23 mouse cellular contexts compared by ENCODE assay signal in the genomic region with DNA sequence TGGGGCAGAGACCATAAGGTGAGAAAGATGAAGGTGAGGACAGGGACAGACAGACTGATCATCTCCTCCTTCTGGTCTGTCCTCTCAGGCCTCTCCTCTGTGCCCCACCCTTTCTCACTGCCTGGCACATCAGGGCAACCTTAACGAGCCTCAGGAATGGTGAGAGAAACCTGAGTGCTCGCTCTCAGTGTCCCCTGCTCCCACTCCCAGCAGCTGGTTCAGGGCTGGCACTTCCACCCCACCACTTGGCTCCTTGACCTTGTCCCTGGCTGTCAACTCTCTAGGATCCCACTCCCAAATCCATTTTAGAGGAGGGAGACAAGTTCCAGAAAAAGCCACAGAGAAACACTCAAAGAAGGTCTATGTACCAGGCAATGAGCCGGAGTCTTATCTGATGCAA. TPM values are rescaled to one million over a fixed set of nuclear protein-coding genes. Genes with fewer than 3 reads are reported as not detected.
A peak's percentile ranks its signal among the peaks of the same experiment; 100 is the strongest.
DNase-seq lines count a peak whose midpoint lies in the region; ATAC-seq and TF ChIP-seq lines count a peak whose summit lies in the region.
"Had no signal": no experiment of that assay in that cellular context is flagged by ENCODE, and none has a peak within 500 bp of the region (broad histone marks: within the 10 kb centered on the region; RNA-seq: fewer than 3 reads in every experiment).

No protein-coding gene starts in this region.

- H3K4me1 ChIP-seq in limb, embryonic 15.5 days, result peaks cover 40% of the 10 kb centered on the region
- peaks cover 40% of the 10 kb centered on the region for H3K4me1 ChIP-seq in olfactory bulb, adult 2 months (ENCODE audit: control insufficient read depth, insufficient read depth, low read length)
- peaks cover 3% of the 10 kb centered on the region; the same call in 1 of the 2 replicates for H3K4me1 ChIP-seq in stomach, postnatal 0 days (replicated peaks; ENCODE audit: control insufficient read depth, insufficient read depth)

- ATAC-seq in limb, embryonic 15.5 days (ENCODE audit: insufficient number of reproducible peaks, low FRiP score, low TSS enrichment, low read depth), result no peak
- no peak for ATAC-seq in stomach, postnatal 0 days (ENCODE audit: low FRiP score, low TSS enrichment)
- ATAC-seq: intestine, embryonic 15.5 days had no signal

- peak overlapping the region; percentile 51; the same call in 1 of the 2 replicates for H3K27ac ChIP-seq in layer of hippocampus, adult 2 months
- H3K27ac ChIP-seq in limb, embryonic 15.5 days, result 0 out of 2 replicates have a peak overlapping the region, but pooled peaks have one; percentile 11
- H3K27ac ChIP-seq in olfactory bulb, adult 2 months (ENCODE audit: insufficient read depth, low read depth, low read length), result peak overlapping the region; percentile 41
- no peak overlapping the region for H3K27ac ChIP-seq in stomach, postnatal 0 days (replicated peaks)
- H3K27ac ChIP-seq: embryonic facial prominence, embryonic 15.5 days; hindbrain, embryonic 12.5 days; intestine, embryonic 15.5 days; kidney, embryonic 15.5 days had no signal

- no peak overlapping the region for H3K4me3 ChIP-seq in layer of hippocampus, adult 2 months
- no peak overlapping the region for H3K4me3 ChIP-seq in limb, embryonic 15.5 days
- H3K4me3 ChIP-seq in olfactory bulb, adult 2 months (ENCODE audit: insufficient read depth, low read depth, low read length), result no peak overlapping the region
- no peak overlapping the region for H3K4me3 ChIP-seq in stomach, postnatal 0 days (ENCODE audit: low read depth, low read length)
- H3K4me3 ChIP-seq: embryonic facial prominence, embryonic 15.5 days; heart, embryonic 10.5 days; hindbrain, embryonic 12.5 days; intestine, embryonic 15.5 days; kidney, embryonic 15.5 days had no signal

- no peaks in the 10 kb centered on the region for H3K9me3 ChIP-seq in limb, embryonic 15.5 days
- H3K9me3 ChIP-seq in stomach, postnatal 0 days (ENCODE audit: control insufficient read depth, low read length), result no peaks in the 10 kb centered on the region
- H3K9me3 ChIP-seq: embryonic facial prominence, embryonic 15.5 days; heart, embryonic 10.5 days; hindbrain, embryonic 12.5 days; intestine, embryonic 15.5 days; kidney, embryonic 15.5 days had no signal

- no peak overlapping the region for H3K9ac ChIP-seq in limb, embryonic 15.5 days
- H3K9ac ChIP-seq in stomach, postnatal 0 days (ENCODE audit: low read length), result no peak overlapping the region
- H3K9ac ChIP-seq: embryonic facial prominence, embryonic 15.5 days; intestine, embryonic 15.5 days; kidney, embryonic 15.5 days had no signal

- no peaks in the 10 kb centered on the region for H3K36me3 ChIP-seq in limb, embryonic 15.5 days
- H3K36me3 ChIP-seq in stomach, postnatal 0 days (ENCODE audit: control insufficient read depth, insufficient read depth, low read length), result no peaks in the 10 kb centered on the region
- H3K36me3 ChIP-seq: embryonic facial prominence, embryonic 15.5 days; heart, embryonic 10.5 days; hindbrain, embryonic 12.5 days; intestine, embryonic 15.5 days; kidney, embryonic 15.5 days had no signal

- TF ChIP-seq CTCF in layer of hippocampus, adult 2 months (conservative IDR thresholded peaks at IDR 0.05), result no peak
- no peak for TF ChIP-seq CTCF in olfactory bulb, adult 2 months (IDR thresholded peaks at IDR 0.05; ENCODE audit: insufficient read depth, low read depth, low read length)
- TF ChIP-seq CTCF in stomach, postnatal 0 days (IDR thresholded peaks at IDR 0.05; ENCODE audit: low read depth), result no peak

- TF ChIP-seq EP300 in stomach, postnatal 0 days (optimal IDR thresholded peaks at IDR 0.05), result no peak

- peaks cover 19% of the 10 kb centered on the region for H3K27me3 ChIP-seq in limb, embryonic 15.5 days
- no peaks in the 10 kb centered on the region for H3K27me3 ChIP-seq in stomach, postnatal 0 days (ENCODE audit: control insufficient read depth, insufficient read depth, low read length)

- WGBS in limb, embryonic 15.5 days, result 50% methylated on average over 3 of the region's 3 CpGs
- WGBS in olfactory bulb, adult 2 months, result 77% methylated on average over 3 of the region's 3 CpGs
- 68% methylated on average over 3 of the region's 3 CpGs for WGBS in stomach, postnatal 0 days

- no peak for TF ChIP-seq POLR2A in olfactory bulb, adult 2 months (IDR thresholded peaks at IDR 0.05; ENCODE audit: insufficient read depth, low read depth, low read length)

- H3K4me2 ChIP-seq in limb, embryonic 15.5 days, result no peak overlapping the region
- H3K4me2 ChIP-seq in stomach, postnatal 0 days (replicated peaks; ENCODE audit: low read depth), result no peak overlapping the region
- H3K4me2 ChIP-seq: embryonic facial prominence, embryonic 15.5 days; hindbrain, embryonic 12.5 days; intestine, embryonic 15.5 days; kidney, embryonic 15.5 days had no signal

- DNase-seq in layer of hippocampus, adult 2 months (ENCODE audit: low spot score in 2 of 2), result no peak
- no peak for DNase-seq in layer of hippocampus, adult 11-12 months (ENCODE audit: low spot score)
- peak; percentile 20 for DNase-seq in retina, postnatal 1 day
- no peak for DNase-seq in retina, embryonic 14.5 days (ENCODE audit: low spot score)
- no peak for DNase-seq in stomach, postnatal 0 days (ENCODE audit: low spot score)
- no peak for DNase-seq in urinary bladder, postnatal 25 days (ENCODE audit: low spot score)
- DNase-seq: cerebellum, adult 2 months; gastrocnemius, postnatal 14 days; kidney, postnatal 4 days; lung, adult 2 months; right cerebral cortex, postnatal 14 days; thymus, adult 18-20 months; thymus, postnatal 4 days had no signal

RNA-seq across cellular contexts. Expression of a gene that starts 4.9 kb away (rescaled TPM):
- 10 to 100 TPM; 40.8 to 42.2 TPM for total RNA-seq in layer of hippocampus, adult 2 months (2021)
- polyA plus RNA-seq in limb, embryonic 15.5 days (2015; fragmentation: Nextera tagmentation; extraction: Ambion mirVana), result 17.1 and 19.4 TPM in 2 replicates
- polyA plus RNA-seq in olfactory bulb, adult 2 months (2012; ENCODE audit: insufficient read depth, insufficient read length, low replicate concordance, missing spikeins), result not detected in 2 replicates
- polyA plus RNA-seq in stomach, postnatal 0 days (2015; fragmentation: Nextera tagmentation; extraction: Ambion mirVana), result 6.0 and 7.4 TPM in 2 replicates

RNA-seq across cellular contexts. Expression of a gene that starts 24.6 kb away (rescaled TPM):
- total RNA-seq in layer of hippocampus, adult 2 months (2021), result under 1 TPM; 0.61 to 0.81 TPM
- polyA plus RNA-seq in limb, embryonic 15.5 days (2015; fragmentation: Nextera tagmentation; extraction: Ambion mirVana), result 0.20 and 0.36 TPM in 2 replicates
- polyA plus RNA-seq in olfactory bulb, adult 2 months (2012; ENCODE audit: insufficient read depth, insufficient read length, low replicate concordance, missing spikeins), result not detected in 2 replicates
- polyA plus RNA-seq in stomach, postnatal 0 days (2015; fragmentation: Nextera tagmentation; extraction: Ambion mirVana), result 0.30 and 0.46 TPM in 2 replicates
- total RNA-seq: adrenal gland, postnatal 4 days; common myeloid progenitor, adult 5-6 weeks; gastrocnemius, postnatal 14 days had no signal
- polyA plus RNA-seq: C2C12 had no signal

RNA-seq across cellular contexts. Expression of a gene that starts 31.5 kb away (rescaled TPM):
- 1 to 10 TPM; 1.2 to 2.1 TPM for total RNA-seq in layer of hippocampus, adult 2 months (2021)
- polyA plus RNA-seq in limb, embryonic 15.5 days (2015; fragmentation: Nextera tagmentation; extraction: Ambion mirVana), result 62.0 and 64.9 TPM in 2 replicates
- polyA plus RNA-seq in olfactory bulb, adult 2 months (2012; ENCODE audit: insufficient read depth, insufficient read length, low replicate concordance, missing spikeins), result not detected in 2 replicates
- polyA plus RNA-seq in stomach, postnatal 0 days (2015; fragmentation: Nextera tagmentation; extraction: Ambion mirVana), result 28.7 and 36.2 TPM in 2 replicates

Comparison
In these comparisons a context has a peak if more than half of its experiments do, and no peak if none do; other contexts are left out.
1. RNA of a gene that starts 31.5 kb away (polyA plus RNA-seq): 62.0 to 64.9 TPM in limb, embryonic 15.5 days and 28.7 to 36.2 TPM in stomach, postnatal 0 days; not detected in olfactory bulb, adult 2 months; every median in the first group is over 10 times any median in the second.